Mouse (Mus musculus) embryonic facial prominence, embryonic 10.5 days (tissue): ENCODE data around the gene Crebzf. TPM values are rescaled to one million over a fixed set of nuclear protein-coding genes. Genes with fewer than 3 reads are reported as not detected.

Experiments used
- DNase-seq: peaks from one replicate; pipeline ENCODE4 v3.0.0-alpha.2; 2017; ENCODE audit warnings: low spot score
- H3K27ac ChIP-seq: fragments of 300-500 bp; sonication (generic); replicated peaks from 2 replicates; pipeline ENCODE4 v1.5.1; 2016; ENCODE audit warnings: mild to moderate bottlenecking
- H3K27me3 ChIP-seq: fragments of 300-500 bp; sonication (generic); replicated peaks from 2 replicates; pipeline ENCODE4 v1.6.1; 2016; ENCODE audit warnings: low read depth, mild to moderate bottlenecking; ENCODE audit not compliant: poor library complexity, severe bottlenecking
- H3K36me3 ChIP-seq: fragments of 300-500 bp; sonication (generic); replicated peaks from 2 replicates; pipeline ENCODE4 v1.6.1; 2016; ENCODE audit warnings: mild to moderate bottlenecking, moderate library complexity
- H3K4me1 ChIP-seq: fragments of 300-500 bp; sonication (generic); 2 replicates; pipeline ENCODE4 v1.6.1; 2016
- H3K4me3 ChIP-seq: fragments of 300-500 bp; sonication (generic); 2 replicates; pipeline ENCODE4 v1.5.1; 2016; ENCODE audit warnings: mild to moderate bottlenecking, moderate library complexity
- H3K9me3 ChIP-seq: fragments of 300-500 bp; sonication (generic); 2 replicates; pipeline ENCODE4 v1.6.1; 2016; ENCODE audit warnings: mild to moderate bottlenecking
- WGBS: fragments of 180-500 bp; shearing (Covaris S2); methylation state at CpG from one replicate; pipeline ENCODE4 v1.1.7; 2016; 5-methylcytosine and 5-hydroxymethylcytosine counted together
- polyA plus RNA-seq: library from polyadenylated mRNA; unstranded; fragments of >200 nt; fragmentation: Nextera tagmentation; extraction: Ambion mirVana; gene quantifications from 2 replicates; pipeline ENCODE4 v1.2.1, GENCODE M21; 2016

Gene Crebzf
- polyA plus RNA-seq: 26.2 and 27.1 TPM in 2 replicates

DNA sequence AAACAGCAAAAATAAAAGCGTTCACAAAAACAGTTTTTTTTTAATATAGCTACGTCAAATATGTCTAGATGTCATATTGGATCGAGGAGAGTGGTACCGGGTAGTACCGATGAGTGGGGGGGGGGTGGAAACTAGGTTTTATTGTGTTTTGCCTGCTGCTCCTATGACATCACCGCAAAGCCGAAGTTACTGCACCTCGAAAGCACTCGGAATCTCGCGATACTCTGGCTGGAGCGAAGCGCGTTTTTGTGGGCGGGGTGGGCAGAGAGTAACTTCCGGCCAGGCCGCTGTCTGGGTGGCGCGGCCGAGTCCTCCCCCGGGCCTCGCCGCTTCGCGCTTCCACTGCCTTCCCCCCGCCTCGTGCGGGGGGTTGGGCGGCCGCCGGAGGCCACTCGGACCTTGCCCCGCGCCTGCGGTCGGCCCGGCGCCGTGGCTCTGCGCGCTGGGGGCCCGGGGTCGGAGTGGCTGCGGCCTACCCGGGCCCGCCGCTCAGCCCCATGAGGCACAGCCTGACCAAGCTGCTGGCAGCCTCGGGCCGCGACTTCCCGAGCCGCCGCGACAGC lies at the start of gene Crebzf:
TSS of gene Crebzf (plus strand) at position 212 of the 563 bp plus-strand sequence.
- H3K4me3 ChIP-seq: peak within 1 kb of the TSS; percentile 97
- H3K4me1 ChIP-seq: peaks cover 5% of the 10 kb centered on the region
- peak within 1 kb of the TSS; percentile 100 for H3K27ac ChIP-seq
- no peaks in the 10 kb centered on the region for H3K9me3 ChIP-seq
- DNase-seq: peak; percentile 96
- WGBS: under 1% methylated on average over 54 of the region's 54 CpGs
- no peaks in the 10 kb centered on the region for H3K27me3 ChIP-seq
- H3K36me3 ChIP-seq: peaks cover 15% of the 10 kb centered on the region

DNA sequence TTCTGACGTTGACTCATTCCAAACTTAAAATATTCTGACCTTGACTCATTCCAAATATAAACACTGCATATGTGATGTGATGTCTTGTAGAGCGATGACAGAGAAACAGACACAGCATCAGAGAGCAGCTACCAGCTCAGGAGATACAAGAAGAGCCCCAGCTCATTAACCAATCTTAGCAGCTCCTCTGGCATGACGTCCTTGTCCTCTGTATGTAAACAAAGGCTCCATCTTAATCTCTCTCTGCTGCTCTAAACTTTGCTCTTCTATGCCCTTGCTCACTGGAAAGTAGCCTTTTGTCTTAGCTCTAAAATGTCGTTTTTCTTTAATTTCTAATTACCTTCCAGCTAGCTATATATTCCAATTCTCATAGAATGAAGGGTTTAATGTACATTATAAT lies 47.5 kb upstream of the Crebzf start:
- no peaks in the 10 kb centered on the region for H3K9me3 ChIP-seq
- WGBS: 52% methylated on average over 4 of the region's 4 CpGs
- H3K27me3 ChIP-seq: no peaks in the 10 kb centered on the region
- no peaks in the 10 kb centered on the region; the same call in 1 of the 2 replicates for H3K4me1 ChIP-seq
- H3K4me3 ChIP-seq: no peak overlapping the region
- DNase-seq: no peak
- no peak overlapping the region for H3K27ac ChIP-seq
- no peaks in the 10 kb centered on the region for H3K36me3 ChIP-seq

DNA sequence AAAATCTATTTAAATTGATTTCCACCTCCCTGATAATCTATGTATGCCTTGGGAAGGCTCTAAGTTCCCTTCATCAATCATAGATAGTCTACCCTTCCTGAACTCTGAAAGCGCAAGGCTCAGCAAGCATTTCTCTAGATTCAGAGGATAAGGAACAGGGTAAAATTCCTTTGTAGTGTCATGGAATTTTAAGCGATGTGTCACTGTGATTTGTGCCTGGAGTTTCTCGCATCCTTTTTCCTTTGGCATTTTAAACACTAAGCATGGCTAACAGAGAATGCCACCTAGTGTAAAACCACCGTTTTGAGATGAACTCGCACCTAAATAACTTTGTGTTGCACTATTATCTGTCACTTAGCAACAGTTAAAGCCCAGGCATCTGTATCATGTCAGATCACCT lies 46.6 kb upstream of the Crebzf start:
- H3K27me3 ChIP-seq: no peaks in the 10 kb centered on the region
- DNase-seq: no peak
- 83% methylated on average over 5 of the region's 5 CpGs for WGBS

GRCm38 (mm10) chr7:90409934-90410333 lies 32.6 kb upstream of the Crebzf start:
- Histone ChIP-seq H3K27ac (no peak overlapping the region), H3K27me3 (no peaks in the 10 kb centered on the region), H3K4me3 (no peak overlapping the region), H3K9me3 (no peaks in the 10 kb centered on the region), H3K4me1 (no peaks in the 10 kb centered on the region), H3K36me3 (no peaks in the 10 kb centered on the region)
- peak; percentile 59 for DNase-seq
- 57% methylated on average over 3 of the region's 3 CpGs for WGBS

More for the DNA sequence above, 46.6 kb upstream of the Crebzf start:
- no peaks in the 10 kb centered on the region; the same call in 1 of the 2 replicates for H3K4me1 ChIP-seq
- H3K9me3 ChIP-seq: no peaks in the 10 kb centered on the region
- H3K27ac ChIP-seq: no peak overlapping the region
- no peak overlapping the region for H3K4me3 ChIP-seq
- no peaks in the 10 kb centered on the region for H3K36me3 ChIP-seq

DNA sequence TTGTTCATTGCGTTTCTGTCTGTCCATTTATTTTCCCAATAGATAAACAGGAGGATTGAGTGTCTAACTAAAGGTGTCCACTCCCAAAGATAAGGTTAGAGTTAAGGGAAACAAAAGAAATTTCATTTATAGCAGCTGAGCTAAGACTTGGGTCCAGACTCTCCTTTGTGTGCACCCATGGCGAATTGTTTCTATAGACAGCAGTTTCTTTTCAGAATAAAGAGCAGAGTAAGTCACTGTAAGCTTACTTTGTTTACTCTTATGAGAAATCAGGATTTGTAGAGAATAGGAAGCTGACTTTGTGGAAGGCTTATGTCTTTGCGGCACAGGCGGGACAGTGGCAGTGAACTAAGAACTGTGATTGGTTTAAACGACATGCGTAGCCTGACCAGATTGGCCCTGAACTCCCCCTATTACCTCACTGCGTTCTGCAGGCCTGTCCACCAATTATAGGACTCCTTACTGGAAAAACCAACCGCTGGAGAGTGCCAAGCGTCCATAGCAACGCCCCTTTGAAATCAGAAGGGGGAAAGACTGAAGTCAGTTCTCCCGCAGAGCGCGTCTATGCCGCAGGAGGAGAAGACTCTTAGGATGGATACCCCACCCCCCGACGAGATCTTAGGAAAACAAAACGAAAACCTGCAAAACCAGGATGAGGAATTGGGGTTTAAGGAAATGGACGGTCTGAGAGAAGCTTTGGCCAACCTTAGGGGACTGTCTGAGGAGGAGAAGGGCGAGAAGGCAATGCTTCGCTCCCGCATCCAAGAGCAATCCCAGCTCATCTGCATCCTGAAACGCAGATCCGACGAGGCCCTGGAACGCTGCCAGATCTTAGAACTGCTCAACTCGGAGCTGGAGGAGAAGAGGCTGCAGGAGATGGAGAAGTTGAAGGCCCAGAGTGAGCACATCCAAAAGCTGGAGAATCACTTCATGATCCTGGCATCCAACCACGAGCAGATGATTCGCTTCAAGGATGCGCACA lies 16.2 kb upstream of the Crebzf start, which contains the start of gene Ccdc89:
TSS of gene Ccdc89 (plus strand) at position 558 of the 982 bp plus-strand sequence.
- H3K27ac ChIP-seq: peak within 1 kb of the TSS; percentile 40; the same call in 1 of the 2 replicates
- H3K4me3 ChIP-seq: peak within 1 kb of the TSS; percentile 56
- no peaks in the 10 kb centered on the region for H3K36me3 ChIP-seq
- peak; percentile 82 for DNase-seq
- H3K9me3 ChIP-seq: no peaks in the 10 kb centered on the region
- WGBS: 24% methylated on average over 29 of the region's 29 CpGs
- no peaks in the 10 kb centered on the region for H3K27me3 ChIP-seq
- peaks cover 9% of the 10 kb centered on the region for H3K4me1 ChIP-seq

- Histone ChIP-seq H3K9me3 (no peaks in the 10 kb centered on the region), H3K4me3 (peak overlapping the region; percentile 56), H3K27ac (no peak overlapping the region; the same call in 1 of the 2 replicates), H3K36me3 (no peaks in the 10 kb centered on the region), H3K27me3 (no peaks in the 10 kb centered on the region), H3K4me1 (peaks cover 9% of the 10 kb centered on the region)
- WGBS: 68% methylated on average over 9 of the region's 9 CpGs
- DNase-seq: no peak
Observed at GRCm38 (mm10) chr7:90427006-90427405, 15.5 kb upstream of the Crebzf start.

GRCm38 (mm10) chr7:90432221-90432620 lies 10.3 kb upstream of the Crebzf start:
- H3K36me3 ChIP-seq: no peaks in the 10 kb centered on the region
- H3K27me3 ChIP-seq: no peaks in the 10 kb centered on the region
- H3K4me3 ChIP-seq: no peak overlapping the region
- peaks cover under 1% of the 10 kb centered on the region for H3K4me1 ChIP-seq
- DNase-seq: no peak
- H3K27ac ChIP-seq: no peak overlapping the region
- no peaks in the 10 kb centered on the region for H3K9me3 ChIP-seq

GRCm38 (mm10) chr7:90440044-90440443 lies 2.5 kb upstream of the Crebzf start:
- WGBS: 90% methylated on average over 4 of the region's 4 CpGs
- Histone ChIP-seq H3K4me3 (no peak overlapping the region), H3K27ac (no peak overlapping the region), H3K36me3 (no peaks in the 10 kb centered on the region), H3K4me1 (no peaks in the 10 kb centered on the region), H3K27me3 (no peaks in the 10 kb centered on the region), H3K9me3 (no peaks in the 10 kb centered on the region)
- DNase-seq: no peak

DNA sequence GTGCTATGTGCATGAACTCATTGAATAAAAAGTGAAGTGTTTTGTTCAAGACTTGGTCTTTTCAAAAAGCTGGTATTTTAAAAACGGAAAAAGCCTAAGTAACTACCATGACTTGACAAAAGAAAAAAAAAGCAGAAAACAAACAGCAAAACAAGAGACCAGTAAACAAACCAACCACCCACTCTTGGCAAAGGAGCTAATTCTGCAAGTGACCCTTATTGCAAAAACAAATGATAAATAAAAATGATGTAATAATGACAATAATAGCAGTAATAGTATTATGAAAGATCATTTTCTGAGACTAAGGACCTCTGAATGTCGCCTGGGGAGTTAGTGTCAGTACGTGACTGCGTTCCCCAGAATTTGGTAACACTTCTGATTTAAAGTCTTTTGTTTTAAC lies 459 bp upstream of the Crebzf start:
- Histone ChIP-seq H3K27me3 (no peaks in the 10 kb centered on the region), H3K36me3 (peaks cover 10% of the 10 kb centered on the region), H3K4me1 (peaks cover 5% of the 10 kb centered on the region), H3K4me3 (peak overlapping the region; percentile 97), H3K9me3 (no peaks in the 10 kb centered on the region), H3K27ac (peak overlapping the region; percentile 100)
- WGBS: 8% methylated on average over 4 of the region's 4 CpGs
- DNase-seq: no peak

DNA sequence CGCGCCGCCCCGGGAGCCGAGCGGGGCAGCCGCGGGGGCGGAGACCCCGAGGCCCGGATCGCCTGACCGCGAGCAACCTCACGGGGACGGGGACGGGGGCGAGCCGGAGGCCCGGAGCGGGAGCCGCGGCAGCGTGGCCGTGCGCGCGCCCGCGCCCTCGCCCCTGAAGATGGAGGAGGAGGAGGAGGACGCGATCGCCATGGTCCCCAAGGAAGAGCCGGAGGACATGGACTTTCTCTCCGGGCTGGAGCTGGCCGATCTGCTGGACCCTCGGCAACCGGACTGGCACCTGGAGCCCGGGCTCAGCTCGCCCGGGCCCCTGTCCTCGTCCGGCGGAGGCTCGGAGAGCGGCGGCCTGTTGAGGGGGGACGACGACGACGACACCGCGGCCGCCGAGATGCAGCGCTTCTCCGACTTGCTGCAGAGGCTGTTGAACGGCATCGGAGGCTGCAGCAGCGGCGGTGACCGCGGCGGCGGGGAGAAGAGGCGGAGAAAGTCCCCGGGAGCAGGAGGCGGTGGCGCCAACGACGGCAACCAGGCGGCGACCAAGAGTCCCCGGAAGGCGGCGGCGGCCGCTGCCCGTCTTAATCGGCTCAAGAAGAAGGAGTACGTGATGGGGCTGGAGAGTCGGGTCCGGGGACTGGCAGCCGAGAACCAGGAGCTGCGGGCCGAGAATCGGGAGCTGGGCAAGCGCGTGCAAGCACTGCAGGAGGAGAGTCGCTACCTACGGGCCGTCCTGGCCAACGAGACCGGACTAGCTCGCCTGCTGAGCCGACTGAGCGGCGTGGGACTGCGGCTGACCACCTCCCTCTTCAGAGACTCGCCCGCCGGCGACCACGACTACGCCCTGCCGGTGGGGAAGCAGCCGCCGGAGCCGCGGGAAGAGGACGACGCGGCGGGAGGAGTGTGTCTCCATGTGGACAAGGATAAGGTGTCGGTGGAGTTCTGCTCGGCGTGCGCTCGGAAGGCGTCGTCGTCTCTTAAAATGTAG lies 867 bp downstream of the Crebzf start:
- Histone ChIP-seq H3K4me1 (peaks cover 5% of the 10 kb centered on the region), H3K4me3 (peak overlapping the region; percentile 97), H3K36me3 (peaks cover 23% of the 10 kb centered on the region), H3K27ac (peak overlapping the region; percentile 100), H3K27me3 (no peaks in the 10 kb centered on the region), H3K9me3 (no peaks in the 10 kb centered on the region)
- under 1% methylated on average over 123 of the region's 123 CpGs for WGBS
- peak; percentile 83 for DNase-seq

GRCm38 (mm10) chr7:90444206-90444605 lies 1.7 kb downstream of the Crebzf start:
- Histone ChIP-seq H3K9me3 (no peaks in the 10 kb centered on the region), H3K27ac (peak overlapping the region; percentile 100), H3K36me3 (peaks cover 30% of the 10 kb centered on the region), H3K4me3 (peak overlapping the region; percentile 97), H3K27me3 (no peaks in the 10 kb centered on the region), H3K4me1 (peaks cover 5% of the 10 kb centered on the region)
- under 1% methylated on average over 6 of the region's 6 CpGs for WGBS
- DNase-seq: peak; percentile 11
